Mouse (Mus musculus) c-Kit-positive CD71-negative TER-119-negative erythroid progenitor cells, embryonic 14.5 days (primary cell): ENCODE data around the gene Mrpl1.

Source experiments
- DNase-seq: peaks from one replicate; pipeline ENCODE4 v3.0.0-alpha.2; 2013; ENCODE audit warnings: low read depth

The Mrpl1 gene

GRCm38 (mm10) chr5:96207531-96207930 lies 1.8 kb upstream of the Mrpl1 start:
- DNase-seq = no peak

DNA sequence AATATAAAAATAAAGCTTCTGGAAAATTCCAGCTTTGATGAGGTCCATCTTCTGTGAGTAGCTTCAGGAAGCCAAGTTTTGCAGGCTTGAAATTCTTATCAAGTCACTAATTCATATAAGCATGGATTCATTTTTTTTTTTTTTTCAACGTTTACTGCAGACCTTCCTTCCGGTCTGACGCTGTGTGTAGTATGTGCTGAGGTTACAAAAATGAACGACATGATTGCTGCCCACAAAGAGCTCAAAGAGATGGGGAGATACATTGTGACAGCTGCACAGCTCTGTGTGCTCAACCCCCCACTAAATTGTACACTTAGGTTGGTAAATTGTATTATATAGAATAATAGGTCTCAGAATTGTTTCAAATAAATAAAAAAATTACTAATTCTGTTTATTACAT lies 750 bp upstream of the Mrpl1 start:
- no peak for DNase-seq

DNA sequence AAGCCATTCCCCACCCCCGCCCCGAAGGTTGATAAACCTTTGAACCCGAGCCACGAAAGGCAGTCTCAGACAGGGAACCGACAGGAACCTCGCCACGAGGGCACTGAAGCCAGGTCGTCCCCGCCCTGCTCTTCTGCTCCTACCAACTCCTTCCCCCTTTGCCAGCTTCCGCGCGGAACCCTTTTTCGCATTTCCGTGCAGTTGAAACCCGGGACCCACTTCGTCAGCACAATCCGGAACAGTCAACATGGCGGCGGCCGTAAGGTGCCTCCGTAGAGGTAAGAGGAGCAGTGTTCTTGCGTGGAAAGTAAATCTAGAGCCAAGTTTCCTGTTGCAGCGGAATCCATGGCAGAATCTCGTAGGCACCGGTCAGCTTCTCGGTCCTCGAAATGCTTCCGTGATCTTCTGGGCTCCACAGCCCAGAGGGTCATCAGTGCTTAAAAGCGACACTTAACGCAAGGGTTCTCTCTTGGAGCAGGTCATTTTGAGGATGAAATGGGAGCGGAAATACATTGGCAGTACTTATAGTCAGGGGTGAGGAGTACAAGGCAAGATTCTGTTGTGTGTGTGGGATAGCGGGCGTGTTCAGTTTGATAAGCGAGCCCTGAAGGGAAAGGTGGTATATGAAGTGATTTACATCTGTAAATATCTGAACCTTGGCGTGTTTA lies 757 bp downstream of the Mrpl1 start:
- DNase-seq = peak; percentile 90

DNA sequence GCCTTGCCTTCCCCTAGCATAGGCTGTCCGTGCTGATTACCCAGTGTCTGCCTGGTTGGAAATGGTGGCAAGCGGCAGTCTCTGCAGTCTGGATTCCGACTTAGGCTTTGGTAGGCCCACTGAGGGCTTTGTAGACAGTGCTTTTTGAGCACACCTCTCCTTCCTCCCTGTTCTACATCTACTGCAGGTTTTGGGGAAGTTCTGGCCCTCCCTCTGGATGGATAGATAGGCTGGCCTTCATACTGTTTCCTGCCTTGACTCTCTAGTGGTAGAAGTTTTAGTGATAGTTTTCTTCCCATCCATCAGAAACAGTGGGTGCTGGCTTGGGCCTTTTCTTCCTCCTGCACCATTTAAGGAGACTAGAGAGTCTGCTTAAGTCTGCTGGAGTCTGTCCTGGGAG lies 9.4 kb downstream of the Mrpl1 start:
- DNase-seq = no peak

DNA sequence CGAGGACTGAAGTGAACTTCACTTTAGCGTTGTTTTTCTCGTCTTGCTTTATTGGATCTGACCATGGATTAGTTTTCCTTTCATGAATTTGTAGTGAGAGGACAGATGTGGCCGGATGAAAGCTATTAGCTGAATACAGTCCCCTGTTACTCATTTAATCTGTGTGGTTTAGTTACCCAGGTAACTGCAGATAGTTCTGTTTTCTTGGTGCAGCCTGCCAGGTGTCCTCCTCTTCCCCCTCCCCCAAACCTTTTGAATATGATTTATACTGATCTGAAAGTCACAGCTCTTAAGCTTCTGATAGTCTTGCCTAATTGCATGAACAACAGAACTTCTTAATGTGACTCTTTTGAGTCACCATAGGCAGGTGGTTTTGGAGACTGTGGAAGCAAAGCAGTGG lies 10.2 kb downstream of the Mrpl1 start:
- no peak for DNase-seq

- no peak for DNase-seq
Measured at GRCm38 (mm10) chr5:96221298-96221697, 12.0 kb downstream of the Mrpl1 start.

DNA sequence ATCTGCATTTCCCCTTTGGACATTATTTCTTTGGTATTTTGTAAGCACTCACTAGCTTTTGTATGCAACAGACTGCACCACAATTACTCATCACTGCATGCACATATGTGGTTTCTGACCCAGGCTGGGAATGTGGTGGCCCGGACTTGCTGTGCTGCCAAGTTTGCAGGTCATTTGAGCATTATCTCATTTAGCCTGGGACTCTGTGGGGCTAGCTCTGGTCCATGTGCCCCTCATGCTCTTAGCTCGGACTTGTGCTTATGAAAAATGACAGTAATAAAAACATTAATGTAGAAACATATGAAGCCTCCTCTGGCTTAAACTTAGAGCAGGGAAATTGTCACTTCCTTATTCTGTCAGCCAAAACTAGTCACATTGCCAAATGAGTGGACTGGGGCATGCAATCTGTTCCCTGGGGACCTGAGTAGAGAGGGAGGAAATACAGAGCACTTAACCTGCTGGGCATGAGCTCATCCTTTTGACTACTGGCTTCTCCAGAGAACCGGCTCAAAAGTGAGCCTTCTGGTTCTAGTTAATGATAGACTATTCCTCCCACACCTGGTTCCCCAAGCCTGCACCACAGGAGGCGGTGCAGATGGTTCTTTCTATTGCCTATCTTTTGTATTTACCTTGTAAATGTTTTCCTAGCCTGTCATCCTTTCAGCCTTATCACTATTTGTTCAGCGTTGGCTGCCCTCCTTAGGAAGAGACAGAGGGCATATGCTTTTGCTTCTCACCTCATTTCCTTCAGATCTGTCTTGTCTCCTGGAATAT lies 12.7 kb downstream of the Mrpl1 start:
- DNase-seq = peak; percentile 52

- DNase-seq = no peak
Measured at GRCm38 (mm10) chr5:96222964-96223363, 13.7 kb downstream of the Mrpl1 start.

DNA sequence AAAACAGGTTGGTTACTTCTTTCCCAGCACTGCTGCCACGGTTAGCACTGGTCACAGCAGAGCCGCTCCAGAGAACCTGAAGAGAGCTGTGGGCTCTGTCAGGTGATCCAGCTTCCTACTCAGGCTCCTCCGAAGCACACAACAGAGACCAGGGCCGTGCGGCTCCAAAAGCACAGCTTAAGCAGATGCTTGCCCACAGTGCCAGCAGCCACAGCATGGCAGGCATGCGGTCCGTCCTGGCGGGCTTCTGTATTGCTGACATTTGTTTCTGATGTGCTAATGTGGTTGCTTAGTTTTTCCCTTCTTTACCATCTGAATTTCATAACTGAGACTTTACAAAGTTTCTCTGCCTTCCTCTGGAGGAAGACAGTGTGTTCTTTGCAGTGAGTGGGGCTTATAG lies 17.2 kb downstream of the Mrpl1 start:
- no peak for DNase-seq

DNA sequence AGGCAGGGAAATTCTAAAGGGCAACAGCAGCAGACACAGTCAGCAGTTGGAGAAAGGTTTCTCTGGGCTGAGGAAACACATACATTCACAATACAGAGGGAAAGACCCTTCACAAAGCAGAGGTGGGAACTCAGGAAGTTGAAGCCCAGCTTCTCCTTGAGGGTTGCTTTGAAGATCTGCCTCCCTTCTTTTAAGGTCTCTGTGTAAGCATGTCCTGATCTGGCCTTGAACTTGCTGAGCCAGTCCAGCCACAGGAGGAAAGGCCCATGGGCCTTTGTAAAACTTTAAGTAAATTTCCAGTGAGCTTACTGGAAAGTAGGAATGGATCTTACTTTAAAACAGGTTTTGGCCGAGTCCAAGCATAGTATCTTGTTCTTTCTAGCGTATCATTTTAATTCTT lies 19.7 kb downstream of the Mrpl1 start:
- DNase-seq = no peak

- no peak for DNase-seq
Measured at GRCm38 (mm10) chr5:96238797-96239196, 29.5 kb downstream of the Mrpl1 start.

GRCm38 (mm10) chr5:96240856-96241255 lies 31.6 kb downstream of the Mrpl1 start:
- no peak for DNase-seq

- DNase-seq = no peak
Measured at GRCm38 (mm10) chr5:96244511-96244910, 35.2 kb downstream of the Mrpl1 start.

GRCm38 (mm10) chr5:96253995-96254394 lies 44.7 kb downstream of the Mrpl1 start:
- DNase-seq = no peak

DNA sequence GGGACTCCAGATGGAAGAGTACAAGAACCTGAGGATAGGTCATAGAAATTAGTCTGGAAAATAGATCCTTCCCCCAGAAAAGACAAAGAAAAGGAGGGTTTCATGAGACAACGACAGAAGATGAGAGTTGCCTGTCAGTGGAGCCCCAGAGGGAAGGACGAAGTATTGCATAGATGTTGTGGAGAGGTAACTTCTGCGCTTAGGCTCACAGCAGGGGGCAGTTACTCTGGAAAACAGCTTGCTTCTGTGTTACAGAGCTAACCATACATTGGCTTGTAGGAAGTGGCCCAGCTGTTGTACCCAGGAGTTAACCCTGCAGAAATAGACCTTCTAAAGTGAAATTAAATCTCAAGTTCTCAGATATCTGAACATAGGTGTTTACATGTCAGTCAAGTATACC lies 45.9 kb downstream of the Mrpl1 start:
- no peak for DNase-seq

DNA sequence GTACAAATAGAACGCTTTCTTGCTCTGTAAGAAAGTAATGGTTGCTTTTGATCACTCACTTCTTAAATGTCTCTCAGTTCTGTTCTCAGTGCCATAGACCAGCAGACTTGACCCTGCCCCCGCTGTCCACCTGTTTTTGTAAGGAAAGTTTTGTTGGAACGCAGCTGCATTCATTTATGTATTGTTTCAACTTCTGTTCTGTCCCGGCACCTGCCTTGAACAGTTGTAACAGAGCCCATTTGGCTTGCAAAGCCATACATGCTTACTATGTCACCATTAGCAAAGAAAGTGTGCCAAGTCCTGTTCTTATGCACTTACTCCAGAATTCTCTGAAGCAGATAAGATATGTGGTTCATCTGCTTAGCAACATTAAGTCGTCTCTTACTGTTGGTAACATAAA lies 48.9 kb downstream of the Mrpl1 start:
- no peak for DNase-seq

DNA sequence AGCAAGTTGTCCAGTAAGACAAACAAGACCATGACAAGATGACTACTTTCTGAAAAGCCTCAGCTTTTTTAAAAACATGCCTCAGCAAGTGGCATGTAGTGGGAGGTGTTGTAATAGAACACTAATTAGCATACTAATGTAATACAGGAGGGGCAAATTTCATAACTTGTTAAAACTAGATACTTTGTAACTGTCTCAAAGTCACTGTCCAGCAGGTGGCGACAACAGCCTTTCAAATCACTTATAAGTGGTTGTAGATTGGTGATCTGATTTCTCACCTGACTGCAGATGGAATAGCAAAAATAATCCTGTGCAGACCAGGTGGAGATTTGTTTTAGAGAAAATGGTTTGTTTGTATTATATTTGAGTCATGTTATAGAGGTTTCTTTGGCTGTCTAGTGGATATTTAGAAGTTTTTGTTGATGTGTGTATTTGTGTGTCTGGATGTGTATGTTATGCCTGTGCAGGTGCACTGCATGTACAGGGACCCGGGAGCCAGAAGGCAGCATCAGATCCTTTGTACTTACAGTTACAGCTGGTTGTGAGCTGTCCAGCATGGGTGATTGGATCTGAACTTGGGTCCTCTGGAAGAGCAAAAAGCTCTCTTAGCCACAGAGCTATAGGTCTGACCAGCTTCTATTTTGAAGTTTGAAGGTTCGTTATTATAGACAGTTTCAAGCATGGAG lies 57.9 kb downstream of the Mrpl1 start:
- DNase-seq = peak; percentile 60

DNA sequence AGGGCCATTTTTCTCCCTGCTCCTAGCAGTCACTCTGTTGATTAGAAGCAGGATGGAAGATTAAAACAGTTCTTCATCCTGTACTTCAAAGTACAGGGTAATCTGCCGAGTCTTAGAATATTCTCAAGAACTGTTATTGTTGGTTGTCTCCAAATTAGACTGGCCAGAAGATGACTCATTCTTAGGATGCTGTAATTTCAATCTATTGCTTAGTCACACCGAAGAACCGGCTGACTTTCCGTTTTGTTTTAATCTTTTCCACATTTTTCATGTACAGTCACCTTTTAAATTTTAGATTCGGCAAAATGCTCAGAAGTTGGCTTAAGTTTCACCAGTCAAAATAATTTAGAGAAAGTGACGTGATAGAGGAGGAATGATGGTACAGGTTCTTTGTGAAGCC lies 61.8 kb downstream of the Mrpl1 start:
- DNase-seq = no peak

DNA sequence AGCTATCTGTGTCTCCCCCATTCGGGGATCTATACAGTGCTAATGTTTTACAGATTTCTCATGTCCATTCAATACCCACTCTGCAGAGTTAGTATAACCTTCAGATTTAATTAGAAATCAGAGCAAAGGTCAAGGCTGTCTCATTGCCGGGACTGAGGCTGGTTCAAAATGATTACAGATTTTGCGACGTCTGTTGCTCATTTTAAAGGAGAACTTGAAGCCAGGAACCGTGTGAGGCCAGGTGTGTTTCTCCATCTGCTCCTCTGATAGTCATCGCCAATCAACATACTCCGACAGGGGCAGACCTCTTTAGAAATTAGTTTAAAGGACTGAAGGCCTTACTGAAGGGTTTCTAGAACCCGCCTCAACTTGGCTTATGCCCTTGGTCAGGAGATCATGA lies 96.5 kb downstream of the Mrpl1 start:
- no peak for DNase-seq

GRCm38 (mm10) chr5:96306271-96306670 lies 97.0 kb downstream of the Mrpl1 start:
- DNase-seq = no peak

GRCm38 (mm10) chr5:96306826-96307225 lies 97.5 kb downstream of the Mrpl1 start:
- DNase-seq = no peak

GRCm38 (mm10) chr5:96308086-96308485 lies 98.8 kb downstream of the Mrpl1 start:
- no peak for DNase-seq

DNA sequence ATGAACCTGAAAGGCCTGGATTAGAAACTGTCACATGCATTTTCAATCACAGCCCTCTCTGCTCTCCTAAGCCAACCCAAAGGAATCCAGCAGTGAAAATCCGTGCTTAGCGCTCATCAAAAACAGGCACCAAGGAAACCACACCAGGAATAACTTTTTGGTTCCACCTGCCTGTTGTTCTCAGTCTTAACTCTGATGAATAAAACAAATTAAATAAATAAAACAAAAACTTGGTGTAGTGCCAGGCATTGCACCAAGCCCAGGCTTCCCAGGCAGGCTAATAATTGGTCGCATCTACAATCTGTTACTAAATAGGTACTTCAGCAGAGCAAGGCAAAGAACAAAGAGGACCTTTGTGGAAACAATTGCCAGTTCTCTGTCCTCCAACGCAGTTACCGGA lies 99.4 kb downstream of the Mrpl1 start:
- DNase-seq = no peak
